Mouse (Mus musculus) testis, adult 2 months (tissue): ENCODE measurements around the gene Cnmd.

Experiments
- CTCF ChIP-seq: fragments of 200-500 bp; IDR thresholded peaks from 2 replicates; pipeline ENCODE4 v1.5.1; 2012; ENCODE audit warnings: low read depth, mild to moderate bottlenecking, inconsistent platforms, low read length, moderate library complexity; ENCODE audit not compliant: control insufficient read depth, insufficient read depth, insufficient replicate concordance
- POLR2A ChIP-seq: fragments of 200-500 bp; IDR thresholded peaks from 2 replicates; pipeline ENCODE4 v1.6.1; 2012; ENCODE audit warnings: low read depth, mild to moderate bottlenecking, inconsistent platforms, low read length, moderate library complexity; ENCODE audit not compliant: control insufficient read depth

DNA sequence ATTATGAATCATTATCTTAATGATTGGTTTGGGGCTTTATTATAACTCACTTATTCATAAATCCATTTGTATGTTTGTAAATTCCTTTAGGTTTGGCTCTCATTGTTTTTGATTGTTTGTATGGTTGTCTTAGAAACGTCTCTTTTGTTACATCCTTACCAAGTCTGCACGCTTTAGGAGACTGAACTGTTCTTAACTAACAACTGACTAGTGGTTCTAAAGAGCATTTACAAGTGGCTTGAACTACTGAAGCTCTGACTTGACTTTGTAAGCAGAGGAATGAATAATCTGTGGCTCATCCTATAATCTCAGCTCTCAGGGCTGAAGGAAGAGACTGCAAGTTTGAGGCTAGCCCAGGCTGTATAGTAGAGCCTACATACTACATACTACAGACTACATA is 70.4 kb downstream of the Cnmd start:
- TF ChIP-seq CTCF (no peak), POLR2A (no peak)
